Mouse (Mus musculus): ENCODE results near the gene Cmah.

DNA sequence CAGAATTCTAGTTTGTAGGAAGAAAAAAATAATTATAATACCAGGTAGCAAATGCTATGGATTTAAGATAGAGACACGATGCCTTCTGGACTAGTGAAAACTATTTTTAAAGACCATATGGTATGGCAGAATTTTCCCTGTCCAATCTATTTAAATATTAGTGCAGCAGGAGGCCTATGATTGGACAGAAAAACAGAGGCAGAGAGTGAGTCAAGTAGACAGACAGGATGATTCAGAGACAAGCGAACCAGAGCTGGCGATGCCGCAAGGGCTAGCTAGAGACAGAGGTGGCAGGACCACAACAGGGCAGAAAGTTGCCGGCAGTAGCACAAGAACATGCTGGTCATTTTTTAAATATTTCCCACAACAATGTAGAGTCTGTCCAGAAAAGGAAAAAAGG lies 126.5 kb downstream of the Cmah start:
- TF ChIP-seq POLR2A (IDR thresholded peaks at IDR 0.05; ENCODE audit: borderline replicate concordance, control insufficient read depth, low read depth, low read length) (no peak), CTCF (IDR thresholded peaks at IDR 0.05; ENCODE audit: control insufficient read depth, insufficient read depth, low read length) (no peak)
